10 mouse cellular contexts compared by ENCODE assay signal in the genomic region with DNA sequence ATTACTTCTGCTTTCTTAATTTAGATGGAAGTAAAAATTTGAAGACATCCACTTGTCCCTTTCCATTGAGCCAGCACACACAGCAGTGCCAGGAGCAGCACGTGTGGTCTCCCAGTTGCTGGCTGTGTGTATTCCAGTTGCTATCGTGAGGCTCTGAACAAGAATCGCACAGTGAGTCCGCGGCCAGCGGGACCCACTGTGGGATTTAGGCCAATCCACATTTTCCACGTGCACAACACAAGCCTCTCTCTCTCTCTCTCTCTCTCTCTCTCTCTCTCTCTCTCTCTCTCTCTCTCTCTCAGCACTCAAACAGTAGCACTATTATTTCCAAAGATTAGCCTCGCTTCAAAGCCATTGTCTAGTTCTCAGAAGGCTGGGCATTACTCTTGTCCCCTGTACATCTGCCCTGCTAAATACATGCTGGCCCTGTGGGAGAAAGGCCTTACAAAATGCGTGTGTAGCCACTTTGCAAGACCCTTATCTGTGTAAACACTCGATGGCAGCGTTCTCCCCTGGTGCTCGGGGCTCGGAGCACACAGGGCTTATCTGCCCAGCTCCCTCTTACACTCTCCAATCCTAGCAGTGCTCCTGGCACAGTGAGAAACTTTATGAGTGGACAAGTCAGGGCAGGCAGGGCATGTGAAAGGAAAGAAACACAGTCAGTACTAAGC. TPM values are rescaled to one million over a fixed set of nuclear protein-coding genes. Genes with fewer than 3 reads are reported as not detected.
DNase-seq lines count a peak whose midpoint lies in the region; ATAC-seq lines count a peak whose summit lies in the region.
"Had no signal": no experiment of that assay in that cellular context is flagged by ENCODE, and none has a peak within 500 bp of the region (broad histone marks: within the 10 kb centered on the region; RNA-seq: fewer than 3 reads in every experiment).

No protein-coding gene starts in this region.

- H3K4me3 ChIP-seq in heart, embryonic 15.5 days, result no peak overlapping the region
- no peak overlapping the region for H3K4me3 ChIP-seq in hindbrain, embryonic 12.5 days
- no peak overlapping the region for H3K4me3 ChIP-seq in neural tube, embryonic 12.5 days

- peak overlapping the region; percentile 39 for H3K4me2 ChIP-seq in heart, embryonic 15.5 days
- peak overlapping the region; percentile 19; the same call in 1 of the 2 replicates for H3K4me2 ChIP-seq in hindbrain, embryonic 12.5 days (replicated peaks)
- 0 out of 2 replicates have a peak overlapping the region, but pooled peaks have one; percentile 17 for H3K4me2 ChIP-seq in neural tube, embryonic 12.5 days (replicated peaks)

- peak overlapping the region; percentile 22 for H3K27ac ChIP-seq in heart, embryonic 15.5 days
- no peak overlapping the region; the same call in 1 of the 2 replicates for H3K27ac ChIP-seq in hindbrain, embryonic 12.5 days
- 0 out of 2 replicates have a peak overlapping the region, but pooled peaks have one; percentile 26 for H3K27ac ChIP-seq in neural tube, embryonic 12.5 days
- H3K27ac ChIP-seq: kidney, postnatal 0 days had no signal

- H3K36me3 ChIP-seq in heart, embryonic 15.5 days, result no peaks in the 10 kb centered on the region
- no peaks in the 10 kb centered on the region for H3K36me3 ChIP-seq in hindbrain, embryonic 12.5 days
- no peaks in the 10 kb centered on the region for H3K36me3 ChIP-seq in neural tube, embryonic 12.5 days

- WGBS in heart, embryonic 15.5 days, result 42% methylated on average over 13 of the region's 13 CpGs
- 44% methylated on average over 13 of the region's 13 CpGs for WGBS in hindbrain, embryonic 12.5 days
- 32% methylated on average over 13 of the region's 13 CpGs for WGBS in neural tube, embryonic 12.5 days

- DNase-seq in heart, postnatal 36 days, result no peak
- DNase-seq in Muller cell, postnatal 12 days (ENCODE audit: inconsistent ontology term), result peak; percentile 84
- no peak for DNase-seq in adipocyte (ENCODE audit: low spot score)
- DNase-seq in kidney, postnatal 14 days, result no peak
- DNase-seq in T-cell, adult 2 months (ENCODE audit: low spot score), result no peak
- DNase-seq: liver had no signal

- H3K9me3 ChIP-seq in heart, embryonic 15.5 days (replicated peaks), result no peaks in the 10 kb centered on the region
- H3K9me3 ChIP-seq in hindbrain, embryonic 12.5 days (replicated peaks), result no peaks in the 10 kb centered on the region
- no peaks in the 10 kb centered on the region for H3K9me3 ChIP-seq in neural tube, embryonic 12.5 days

- H3K9ac ChIP-seq in heart, embryonic 15.5 days, result no peak overlapping the region
- H3K9ac ChIP-seq in hindbrain, embryonic 12.5 days, result no peak overlapping the region
- H3K9ac ChIP-seq in neural tube, embryonic 12.5 days, result no peak overlapping the region

- peaks cover 5% of the 10 kb centered on the region; the same call in 1 of the 2 replicates for H3K27me3 ChIP-seq in heart, embryonic 15.5 days
- H3K27me3 ChIP-seq in hindbrain, embryonic 12.5 days, result no peaks in the 10 kb centered on the region
- H3K27me3 ChIP-seq in neural tube, embryonic 12.5 days (replicated peaks), result no peaks in the 10 kb centered on the region

- peaks cover 31% of the 10 kb centered on the region for H3K4me1 ChIP-seq in heart, embryonic 15.5 days (replicated peaks)
- H3K4me1 ChIP-seq in hindbrain, embryonic 12.5 days, result peaks cover 9% of the 10 kb centered on the region
- H3K4me1 ChIP-seq in neural tube, embryonic 12.5 days, result peaks cover 12% of the 10 kb centered on the region; the same call in 1 of the 2 replicates

- ATAC-seq in heart, embryonic 15.5 days (replicated peaks; ENCODE audit: insufficient number of reproducible peaks, insufficient read depth, low FRiP score, low read depth), result no peak
- ATAC-seq in hindbrain, embryonic 12.5 days (ENCODE audit: low FRiP score), result peak; percentile 70
- peak; percentile 67; the same call in 1 of the 2 replicates for ATAC-seq in neural tube, embryonic 12.5 days (ENCODE audit: low FRiP score, low read depth)

- intact Hi-C loops in heart, postnatal 36 days (cut with DNase I), result no loop called here

RNA-seq across cellular contexts. Expression of a gene that starts 25.0 kb away (rescaled TPM):
- 3.1 and 4.0 TPM in 2 replicates for polyA plus RNA-seq in heart, embryonic 15.5 days (2015; fragmentation: Nextera tagmentation; extraction: Ambion mirVana)
- 10 to 100 TPM; 12.8 to 14.4 TPM for total RNA-seq in heart, postnatal 36 days (2021)
- polyA plus RNA-seq in hindbrain, embryonic 12.5 days (2016; fragmentation: Nextera tagmentation; extraction: Ambion mirVana), result 5.9 and 8.4 TPM in 2 replicates
- 7.4 and 8.2 TPM in 2 replicates for polyA plus RNA-seq in neural tube, embryonic 12.5 days (2016; fragmentation: Nextera tagmentation; extraction: Ambion mirVana)

RNA-seq across cellular contexts. Expression of a gene that starts 25.9 kb away (rescaled TPM):
- 53.0 and 73.0 TPM in 2 replicates for polyA plus RNA-seq in heart, embryonic 15.5 days (2015; fragmentation: Nextera tagmentation; extraction: Ambion mirVana)
- total RNA-seq in heart, postnatal 36 days (2021), result 10 to 100 TPM; 41.4 to 48.9 TPM
- polyA plus RNA-seq in hindbrain, embryonic 12.5 days (2016; fragmentation: Nextera tagmentation; extraction: Ambion mirVana), result 91.8 and 98.4 TPM in 2 replicates
- 99.4 and 106 TPM in 2 replicates for polyA plus RNA-seq in neural tube, embryonic 12.5 days (2016; fragmentation: Nextera tagmentation; extraction: Ambion mirVana)

RNA-seq across cellular contexts. Expression of a gene that starts 51.8 kb away (rescaled TPM):
- polyA plus RNA-seq in heart, embryonic 15.5 days (2015; fragmentation: Nextera tagmentation; extraction: Ambion mirVana), result 6.9 and 8.1 TPM in 2 replicates
- total RNA-seq in heart, postnatal 36 days (2021), result 1 to 10 TPM in 1 of 2 experiments, under 1 TPM in 1; 0.83 to 1.6 TPM
- polyA plus RNA-seq in hindbrain, embryonic 12.5 days (2016; fragmentation: Nextera tagmentation; extraction: Ambion mirVana), result 22.0 and 26.7 TPM in 2 replicates
- polyA plus RNA-seq in neural tube, embryonic 12.5 days (2016; fragmentation: Nextera tagmentation; extraction: Ambion mirVana), result 21.1 and 25.9 TPM in 2 replicates
